Mouse (Mus musculus) brain, embryonic 14.5 days (tissue): ENCODE data around the gene Cdpf1.

Source experiments
- CTCF ChIP-seq: fragments of 200-500 bp; IDR thresholded peaks from 2 replicates; pipeline ENCODE4 v1.5.1; 2012; ENCODE audit warnings: inconsistent platforms, mild to moderate bottlenecking, moderate library complexity, borderline replicate concordance; ENCODE audit not compliant: insufficient read depth, insufficient read length; ENCODE audit errors: extremely low read depth
- POLR2A ChIP-seq: fragments of 200-500 bp; IDR thresholded peaks from 2 replicates; pipeline ENCODE4 v1.6.1; 2012; ENCODE audit warnings: mild to moderate bottlenecking, inconsistent platforms, borderline replicate concordance; ENCODE audit not compliant: poor library complexity, insufficient read depth, insufficient read length, severe bottlenecking; ENCODE audit errors: extremely low read depth

GRCm38 (mm10) chr15:85828071-85828470 is 16.6 kb upstream of the Cdpf1 start:
- TF ChIP-seq CTCF: no peak
- no peak for TF ChIP-seq POLR2A
